Mouse (Mus musculus) frontal cortex, adult 2 months (tissue): ENCODE measurements around the gene Rad51. TPM values are rescaled to one million over a fixed set of nuclear protein-coding genes. Genes with fewer than 3 reads are reported as not detected.

ENCODE experiments used
- polyA plus RNA-seq: library from polyadenylated mRNA; depleted of rRNA; stranded (reverse); fragments of >200 nt; gene quantifications from 2 replicates; pipeline ENCODE4 v1.2.3, GENCODE M21; 2012; rRNA removed

The Rad51 gene
- polyA plus RNA-seq, 1 experiment = 0.84 TPM

Other genes starting within 250 kb of the Rad51 start
- gene Bahd1, start 212.4 kb upstream of the Rad51 start, polyA plus RNA-seq = 25.4 and 26.8 TPM in 2 replicates
- gene Chst14, start 186.3 kb upstream of the Rad51 start, polyA plus RNA-seq = 3.2 and 3.3 TPM in 2 replicates
- 42.7 and 44.2 TPM in 2 replicates for gene Ccdc32, start 83.4 kb upstream of the Rad51 start, polyA plus RNA-seq
- 4.8 and 6.2 TPM in 2 replicates for gene Rpusd2, start 78.0 kb upstream of the Rad51 start, polyA plus RNA-seq
- gene Knl1, start 65.7 kb upstream of the Rad51 start, polyA plus RNA-seq = 0.04 and 0.06 TPM in 2 replicates
- 56.6 and 59.2 TPM in 2 replicates for gene Rmdn3, start 44.2 kb downstream of the Rad51 start, polyA plus RNA-seq
- 1.1 and 2.3 TPM in 2 replicates for gene Gchfr, start 55.0 kb downstream of the Rad51 start, polyA plus RNA-seq
- gene Gm14137, start 61.7 kb downstream of the Rad51 start, polyA plus RNA-seq = 0.57 and 0.58 TPM in 2 replicates
- 48.3 and 78.0 TPM in 2 replicates for gene Zfyve19, start 95.8 kb downstream of the Rad51 start, polyA plus RNA-seq
- gene Dnajc17, start 96.0 kb downstream of the Rad51 start, polyA plus RNA-seq = 35.4 and 40.1 TPM in 2 replicates
- not detected in 2 replicates for gene Ppp1r14d, start 117.1 kb downstream of the Rad51 start, polyA plus RNA-seq
- 1.4 and 1.5 TPM in 2 replicates for gene Spint1, start 124.6 kb downstream of the Rad51 start, polyA plus RNA-seq
- gene Rhov, start 158.5 kb downstream of the Rad51 start, polyA plus RNA-seq = 6.2 and 6.5 TPM in 2 replicates
- 28.6 and 28.8 TPM in 2 replicates for gene Vps18, start 175.9 kb downstream of the Rad51 start, polyA plus RNA-seq
- 3.3 and 4.2 TPM in 2 replicates for gene Dll4, start 213.0 kb downstream of the Rad51 start, polyA plus RNA-seq
- gene Chac1, start 238.4 kb downstream of the Rad51 start, polyA plus RNA-seq = 7.1 and 7.6 TPM in 2 replicates